Mouse (Mus musculus): ENCODE results near the gene Agpat2.

GRCm38 (mm10) chr2:26582741-26583140, 21.5 kb downstream of the Agpat2 start:
- TF ChIP-seq CTCF (IDR thresholded peaks at IDR 0.05; ENCODE audit: low read depth, low read length), result no peak
- TF ChIP-seq EP300 (IDR thresholded peaks at IDR 0.05; ENCODE audit: insufficient read depth, low read depth, low read length), result no peak
